Mouse (Mus musculus) liver, adult 2 months (tissue): ENCODE measurements at regions not wholly inside any gene's neighbourhood (a gene's known extent, or its start where the extent isn't known, plus 50 kb on each side); places are given as distances from the start of the nearest gene placed in this dataset.

Experiments
- CTCF ChIP-seq: fragments of 200-500 bp; IDR thresholded peaks from 2 replicates; pipeline ENCODE4 v1.5.1; 2011; ENCODE audit warnings: low read depth, low read length, control low read depth
- POLR2A ChIP-seq: fragments of 200-500 bp; IDR thresholded peaks from 2 replicates; pipeline ENCODE4 v1.6.1; 2011; ENCODE audit warnings: low read length, control low read depth; ENCODE audit not compliant: insufficient read depth; ENCODE audit errors: extremely low read depth

DNA sequence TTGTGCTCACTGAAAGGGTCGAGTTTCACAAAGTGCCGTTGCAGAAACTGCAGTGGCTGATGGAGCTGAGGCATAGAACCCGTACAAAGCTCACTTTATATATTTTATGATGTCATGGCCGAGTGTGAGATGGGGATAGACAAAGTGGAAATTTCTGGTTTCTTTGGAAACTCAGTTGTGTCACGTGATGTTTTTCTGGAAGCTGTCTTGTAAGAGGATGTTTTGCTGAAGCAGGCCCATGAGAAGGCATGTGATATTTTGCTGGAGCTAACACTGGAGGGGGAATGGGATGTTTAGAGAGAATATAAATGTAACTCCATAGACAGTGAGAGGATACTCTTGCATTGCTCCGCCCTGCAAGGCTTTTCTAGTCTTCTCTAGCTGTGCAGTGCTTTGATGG, 311.7 kb downstream of the Tmem132b start:
- TF ChIP-seq POLR2A: no peak
- TF ChIP-seq CTCF: no peak
